Mouse (Mus musculus): Measurements from ENCODE around the gene Sept8.

Sept8 gene

GRCm38 (mm10) chr11:53519207-53520121 is at the start of gene Sept8:
Gene Sept8, plus strand, starts transcription at chr11:53519257.
- peak; percentile 68 for DNase-seq (ENCODE audit: low spot score)

GRCm38 (mm10) chr11:53469294-53469967 is 49.6 kb upstream of the Sept8 start:
- DNase-seq (ENCODE audit: low spot score): no peak

GRCm38 (mm10) chr11:53469968-53470695 is 48.9 kb upstream of the Sept8 start, which contains the start of gene Gm9837:
Gene Gm9837, minus strand, starts transcription at chr11:53470479.
- peak; percentile 95 for DNase-seq (ENCODE audit: low spot score)

GRCm38 (mm10) chr11:53472709-53473108 is 46.3 kb upstream of the Sept8 start:
- no peak for DNase-seq (ENCODE audit: low spot score)

DNA sequence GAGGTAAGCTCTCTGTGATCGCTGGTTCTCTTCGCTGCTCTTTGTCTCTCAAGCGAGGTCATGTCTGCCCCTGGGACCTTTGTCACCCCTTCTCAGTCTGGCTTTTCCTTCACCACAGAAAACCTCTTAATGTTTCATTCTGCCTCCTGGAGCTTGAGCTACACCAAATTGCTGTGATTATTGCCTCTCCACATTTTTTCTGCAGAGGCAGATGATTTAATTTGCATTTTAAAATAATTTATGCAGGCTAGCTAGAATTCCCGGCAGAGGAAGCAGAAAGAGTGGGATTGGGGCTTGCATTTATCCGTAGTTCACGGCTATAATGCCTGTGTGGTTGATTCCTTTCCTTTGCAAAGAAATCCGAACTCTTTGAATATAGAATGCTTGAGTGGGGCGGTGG is 43.4 kb upstream of the Sept8 start:
- DNase-seq (ENCODE audit: low spot score): no peak

DNA sequence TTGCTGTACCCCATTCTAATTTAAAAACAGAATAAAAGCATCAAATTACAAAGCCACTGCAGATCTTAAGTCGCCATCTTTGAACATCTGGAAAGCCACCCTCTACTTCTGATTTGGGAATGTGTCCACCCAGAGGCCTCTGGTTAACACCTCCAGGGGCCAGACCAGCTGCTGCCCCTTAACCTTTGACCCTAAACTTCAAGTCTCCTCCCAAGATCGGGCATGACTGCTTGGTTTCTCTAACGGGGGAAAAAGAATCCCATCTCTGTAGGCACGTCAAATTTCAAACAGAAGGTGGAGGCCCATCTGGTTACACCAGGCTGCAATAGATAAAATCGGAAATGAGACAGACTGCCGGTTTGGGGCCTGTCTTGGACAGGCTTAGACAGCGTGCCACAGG is 41.2 kb upstream of the Sept8 start:
- no peak for DNase-seq (ENCODE audit: low spot score)

GRCm38 (mm10) chr11:53478383-53479170 is 40.5 kb upstream of the Sept8 start:
- no peak for DNase-seq (ENCODE audit: low spot score)

DNA sequence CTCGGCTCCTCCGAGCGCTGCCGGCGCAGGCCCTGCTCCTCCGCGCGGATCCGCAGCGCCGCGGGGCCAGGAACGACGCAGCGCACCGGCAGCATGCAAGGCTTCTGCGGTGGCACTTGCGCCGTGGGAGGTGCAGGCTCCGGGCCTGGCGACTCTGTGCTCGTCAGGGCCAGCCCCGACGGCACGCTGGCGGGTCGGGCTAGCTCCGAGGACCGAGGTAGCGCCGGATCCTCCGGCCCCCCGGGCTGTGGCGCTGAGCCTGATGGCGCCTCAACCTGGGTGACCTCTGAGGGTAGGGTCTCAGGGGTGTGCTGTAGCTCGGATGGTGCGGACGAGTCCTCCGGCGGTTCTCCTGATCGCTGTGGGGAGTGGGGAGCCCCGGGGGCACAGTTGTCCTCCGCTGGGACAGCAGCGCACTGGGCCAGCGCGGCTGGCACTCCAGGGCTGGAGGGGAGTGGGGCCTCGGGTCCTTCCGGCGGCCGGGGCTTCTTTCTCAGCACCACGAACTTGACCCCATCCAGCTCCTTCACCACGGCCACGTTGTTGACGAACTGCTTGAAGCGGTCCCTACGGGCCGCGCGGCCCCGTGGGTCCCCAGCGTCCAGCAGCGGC is 39.8 kb upstream of the Sept8 start:
- no peak for DNase-seq (ENCODE audit: low spot score)

GRCm38 (mm10) chr11:53479783-53480301 is 39.2 kb upstream of the Sept8 start, which contains the start of the genes Gm9945 and Sowaha:
Gene Gm9945, plus strand, starts transcription at chr11:53480166.
Gene Sowaha, minus strand, starts transcription at chr11:53480274.
- DNase-seq (ENCODE audit: low spot score): no peak

- DNase-seq (ENCODE audit: low spot score): no peak
These were observed 37.8 kb upstream of the Sept8 start for GRCm38 (mm10) chr11:53481088-53481730.

DNA sequence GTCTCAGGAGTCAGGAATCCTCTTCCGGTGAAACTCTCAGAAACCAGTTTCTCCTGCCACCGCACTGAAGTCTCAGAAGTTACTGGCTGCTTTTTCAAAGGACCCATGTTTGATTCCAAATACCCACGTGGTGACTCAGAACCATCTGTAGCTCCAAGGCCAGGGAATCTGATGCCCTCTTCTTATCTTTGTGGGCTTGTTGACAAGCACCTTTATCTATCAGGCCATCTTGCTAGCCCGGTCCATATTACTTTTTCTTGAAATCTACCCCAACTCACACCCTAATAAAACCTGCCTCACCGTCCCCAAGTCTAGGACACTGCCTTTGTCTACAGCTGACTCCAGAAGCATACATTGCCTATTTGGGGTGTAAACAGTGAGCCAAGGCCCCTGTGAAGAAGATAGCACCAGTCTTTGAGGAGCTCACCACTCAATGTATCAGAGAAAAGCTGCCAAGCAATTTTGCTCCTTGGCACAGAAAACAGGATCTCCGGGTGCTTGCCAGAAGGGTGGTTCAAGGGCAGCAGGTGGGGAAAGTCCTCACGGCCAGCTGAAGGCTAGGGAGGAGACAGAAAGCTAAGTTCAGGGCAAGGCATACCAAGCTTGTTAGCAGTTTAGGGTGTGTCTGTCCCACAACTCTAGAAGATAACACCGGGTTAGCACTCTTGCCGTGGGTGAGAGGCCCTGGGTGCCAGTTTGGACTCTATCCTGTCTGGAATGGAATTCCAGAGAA is 35.7 kb upstream of the Sept8 start:
- DNase-seq (ENCODE audit: low spot score): no peak

DNA sequence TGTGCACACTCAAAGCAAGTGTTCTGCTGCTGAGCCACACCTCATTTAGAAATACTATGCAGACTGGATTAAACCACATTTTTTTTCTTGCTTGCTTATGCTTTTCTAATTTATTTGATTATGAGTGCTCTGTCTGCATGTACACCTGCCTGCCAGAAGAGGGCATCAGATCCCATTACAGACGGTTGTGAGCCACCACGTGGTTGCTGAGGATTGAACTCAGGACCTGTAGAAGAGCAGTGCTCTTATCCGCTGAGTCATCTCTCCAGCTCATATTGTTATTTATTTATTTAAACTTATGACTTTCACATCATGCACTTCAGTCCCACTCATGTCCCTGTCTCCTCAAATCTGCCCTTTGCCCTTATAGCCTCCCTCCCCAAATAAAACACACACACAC is 33.3 kb upstream of the Sept8 start:
- DNase-seq (ENCODE audit: low spot score): no peak

DNA sequence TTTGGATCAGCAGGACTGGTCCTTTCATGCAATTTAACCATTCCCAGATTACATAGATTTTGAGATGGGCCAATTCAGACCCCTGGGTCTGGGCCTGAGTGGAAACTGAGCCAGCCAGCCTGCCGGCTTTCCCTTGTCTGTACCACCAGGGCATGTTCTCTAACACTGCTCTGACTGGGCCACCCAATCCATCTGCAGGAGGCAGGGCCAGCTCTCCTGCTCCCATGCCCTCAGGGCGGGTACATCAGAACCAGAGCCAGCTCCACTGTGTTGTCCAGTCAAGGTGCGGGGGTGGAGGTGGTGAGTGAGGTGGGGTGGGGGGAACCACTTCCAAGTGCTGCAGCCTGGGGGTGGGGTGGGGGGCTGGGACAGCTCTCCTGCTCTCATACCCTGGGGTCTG is 32.7 kb upstream of the Sept8 start:
- DNase-seq (ENCODE audit: low spot score): no peak

GRCm38 (mm10) chr11:53486822-53487594 is 32.0 kb upstream of the Sept8 start:
- DNase-seq (ENCODE audit: low spot score): peak; percentile 52

DNA sequence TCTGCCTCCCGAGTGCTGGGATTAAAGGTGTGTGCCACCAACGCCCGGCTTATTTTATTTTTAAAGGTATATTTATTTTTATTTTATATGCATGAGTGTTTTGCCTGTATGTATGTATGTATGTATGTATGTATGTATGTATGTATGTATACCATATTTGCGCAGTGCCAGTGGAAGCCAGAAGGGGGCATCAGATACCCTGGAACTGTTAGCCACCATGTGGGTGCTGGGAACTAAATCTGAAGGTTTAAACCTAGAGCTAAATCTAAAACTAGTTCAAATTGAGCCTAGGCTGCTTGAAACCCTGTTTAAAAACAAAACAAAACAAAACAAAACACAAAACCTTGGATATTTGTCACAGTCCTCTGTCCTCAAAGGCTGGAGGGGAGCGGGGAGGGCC is 30.1 kb upstream of the Sept8 start:
- no peak for DNase-seq (ENCODE audit: low spot score)

DNA sequence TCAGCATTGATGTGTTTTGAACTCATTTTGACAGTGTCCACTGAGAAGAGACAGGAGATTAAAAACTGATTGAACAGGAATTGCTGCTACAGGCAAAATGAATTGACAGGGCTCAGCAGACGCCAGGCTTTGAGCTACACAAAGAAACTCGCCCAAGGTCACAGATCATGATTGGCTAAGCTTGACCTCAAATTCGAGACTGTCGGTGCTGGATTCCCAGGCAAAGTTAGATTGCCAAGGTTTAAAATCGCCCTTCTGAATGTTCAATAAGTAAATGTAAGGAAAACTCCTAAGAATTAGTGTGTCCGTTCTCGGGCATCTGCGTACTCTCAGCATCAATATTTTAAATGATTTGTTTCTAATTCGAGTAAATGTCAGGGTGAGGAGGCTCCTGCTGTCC is 29.6 kb upstream of the Sept8 start:
- DNase-seq (ENCODE audit: low spot score): no peak

DNA sequence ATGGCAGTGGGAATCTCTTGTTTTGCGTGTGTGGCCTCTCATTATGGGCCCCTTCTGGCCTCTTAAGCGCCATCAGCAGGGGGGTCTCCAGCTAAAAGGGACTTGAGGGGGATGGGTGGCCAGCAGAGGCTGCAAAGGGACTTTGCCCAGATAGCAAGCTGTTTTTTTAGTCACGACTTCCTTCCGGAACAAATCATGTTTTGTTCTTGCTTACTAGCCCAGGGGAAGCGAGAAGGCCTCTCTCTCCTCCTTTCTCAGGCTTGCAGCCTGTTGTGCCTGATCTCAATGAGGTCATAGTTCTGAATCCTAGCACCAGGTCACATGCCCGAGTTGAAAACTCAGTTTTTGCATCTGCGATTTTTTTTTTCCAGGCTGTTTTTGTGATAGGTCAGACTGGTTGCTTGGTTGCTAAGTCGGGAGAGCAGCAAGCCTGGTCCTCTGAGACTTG is 27.1 kb upstream of the Sept8 start:
- DNase-seq (ENCODE audit: low spot score): no peak

DNA sequence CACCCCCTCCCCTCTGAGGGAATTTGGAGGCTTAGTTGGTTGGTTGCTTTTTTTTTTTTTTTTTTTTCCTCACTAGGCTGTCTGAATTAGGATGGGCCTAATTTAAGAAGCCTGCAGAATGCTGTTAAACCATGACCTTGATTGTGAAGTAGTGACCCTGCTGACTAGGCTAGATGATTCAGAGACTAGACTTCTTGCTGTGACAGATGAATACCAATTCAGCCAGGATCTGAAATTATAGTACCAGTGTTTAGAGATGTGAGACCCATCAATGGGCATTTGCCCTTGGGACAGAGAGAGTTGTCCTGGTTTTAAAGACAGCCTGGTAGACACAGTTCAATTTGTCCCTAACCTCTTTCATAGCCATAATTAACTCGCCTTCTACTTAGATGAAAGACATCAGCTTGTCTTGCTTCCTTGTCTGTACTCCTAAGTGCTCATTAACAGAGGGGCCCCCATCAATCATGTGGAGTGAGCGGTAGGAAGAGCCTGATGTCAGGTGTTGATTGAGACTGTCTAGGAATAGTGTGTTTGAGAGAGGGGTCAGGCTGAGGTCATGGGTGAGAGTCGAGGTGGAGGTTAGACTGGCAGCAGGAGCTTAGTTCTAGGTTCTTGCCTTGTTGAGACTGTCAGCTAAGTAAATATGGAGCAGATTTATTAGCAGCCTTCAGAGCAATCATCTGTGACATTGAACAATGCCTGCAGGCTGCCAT is 25.7 kb upstream of the Sept8 start:
- DNase-seq (ENCODE audit: low spot score): no peak
